In genomic region chr4:129584370-129584769, GRCm38 (mm10) we compare ENCODE assay signal across 8 mouse cellular contexts. TPM values are rescaled to one million over a fixed set of nuclear protein-coding genes. Genes with fewer than 3 reads are reported as not detected.
DNase-seq lines count a peak whose midpoint lies in the region; ATAC-seq and TF ChIP-seq lines count a peak whose summit lies in the region.

No protein-coding gene starts in this region.

- H3K9ac ChIP-seq in hindbrain, postnatal 0 days (replicated peaks; ENCODE audit: low read length): no peak overlapping the region
- no peak overlapping the region; the same call in 1 of the 2 replicates for H3K9ac ChIP-seq in neural tube, embryonic 12.5 days

- peak overlapping the region; percentile 45; the same call in 1 of the 2 replicates for H3K4me3 ChIP-seq in left cerebral cortex, adult 2 months
- H3K4me3 ChIP-seq in cortical plate, adult 2 months (ENCODE audit: insufficient read depth, low read length): 0 out of 2 replicates have a peak overlapping the region, but pooled peaks have one; percentile 35
- H3K4me3 ChIP-seq in hindbrain, postnatal 0 days (ENCODE audit: low read length): peak overlapping the region; percentile 36; the same call in 1 of the 2 replicates
- H3K4me3 ChIP-seq in neural tube, embryonic 12.5 days: no peak overlapping the region
- no peak overlapping the region for H3K4me3 ChIP-seq in cerebellum, adult 2 months (replicated peaks; ENCODE audit: insufficient read depth, low read depth, low read length)

- no peaks in the 10 kb centered on the region for H3K36me3 ChIP-seq in hindbrain, postnatal 0 days (ENCODE audit: insufficient read depth, low read length)
- H3K36me3 ChIP-seq in neural tube, embryonic 12.5 days: no peaks in the 10 kb centered on the region

- H3K27ac ChIP-seq in left cerebral cortex, adult 2 months: no peak overlapping the region
- no peak overlapping the region for H3K27ac ChIP-seq in cortical plate, adult 2 months (ENCODE audit: insufficient read depth, low read length)
- peak overlapping the region; percentile 54; the same call in 1 of the 2 replicates for H3K27ac ChIP-seq in hindbrain, postnatal 0 days
- no peak overlapping the region for H3K27ac ChIP-seq in neural tube, embryonic 12.5 days
- H3K27ac ChIP-seq in cerebellum, adult 2 months (ENCODE audit: insufficient read depth, low read length): no peak overlapping the region

- H3K4me2 ChIP-seq in hindbrain, postnatal 0 days (ENCODE audit: low read depth, low read length): peak overlapping the region; percentile 60
- peak overlapping the region; percentile 65 for H3K4me2 ChIP-seq in neural tube, embryonic 12.5 days (replicated peaks)

- no peak for TF ChIP-seq CTCF in left cerebral cortex, adult 2 months (IDR thresholded peaks at IDR 0.05)
- TF ChIP-seq CTCF in cortical plate, adult 2 months (IDR thresholded peaks at IDR 0.05; ENCODE audit: extremely low read depth, insufficient read depth, low read length): no peak
- TF ChIP-seq CTCF in hindbrain, postnatal 0 days (IDR thresholded peaks at IDR 0.05; ENCODE audit: low read depth): no peak
- no peak for TF ChIP-seq CTCF in cerebellum, adult 2 months (IDR thresholded peaks at IDR 0.05; ENCODE audit: borderline replicate concordance, insufficient read depth, low read depth, low read length)

- 71% methylated on average over 1 of the region's 1 CpGs for WGBS in hindbrain, postnatal 0 days
- 86% methylated on average over 1 of the region's 1 CpGs for WGBS in neural tube, embryonic 12.5 days
- WGBS in cerebellum, adult 2 months: 75% methylated on average over 1 of the region's 1 CpGs

- no peak for ATAC-seq in hindbrain, postnatal 0 days
- ATAC-seq in neural tube, embryonic 12.5 days (ENCODE audit: low FRiP score, low read depth): no peak

- intact Hi-C loops in left cerebral cortex, adult 2 months (cut with DNase I): no loop called here

- DNase-seq in left cerebral cortex, adult 2 months (ENCODE audit: extremely low spot score in 1 of 2, low spot score in 2 of 2): no peak
- DNase-seq in left cerebral cortex, adult 9 months (ENCODE audit: low spot score in 2 of 2): no peak
- no peak for DNase-seq in hindbrain, postnatal 0 days (ENCODE audit: low spot score)
- DNase-seq in gastrocnemius, postnatal 10 days: no peak
- DNase-seq in cerebellum, adult 2 months: no peak
- no peak for DNase-seq in gastrocnemius, postnatal 25 days

- no peaks in the 10 kb centered on the region for H3K27me3 ChIP-seq in hindbrain, postnatal 0 days (ENCODE audit: insufficient read depth, low read length)
- no peaks in the 10 kb centered on the region for H3K27me3 ChIP-seq in neural tube, embryonic 12.5 days (replicated peaks)
- H3K27me3 ChIP-seq in cerebellum, adult 2 months (ENCODE audit: control insufficient read depth, insufficient read depth, low read length): no peaks in the 10 kb centered on the region

- no peak for TF ChIP-seq POLR2A in cortical plate, adult 2 months (IDR thresholded peaks at IDR 0.05; ENCODE audit: extremely low read depth, insufficient read depth, low read length)
- no peak for TF ChIP-seq POLR2A in cerebellum, adult 2 months (IDR thresholded peaks at IDR 0.05; ENCODE audit: borderline replicate concordance, insufficient read depth, low read length)

- H3K4me1 ChIP-seq in cortical plate, adult 2 months (ENCODE audit: control insufficient read depth, insufficient read depth, low read length): no peaks in the 10 kb centered on the region
- H3K4me1 ChIP-seq in hindbrain, postnatal 0 days (ENCODE audit: insufficient read depth, low read length): no peaks in the 10 kb centered on the region
- H3K4me1 ChIP-seq in neural tube, embryonic 12.5 days: peaks cover 12% of the 10 kb centered on the region; the same call in 1 of the 2 replicates
- no peaks in the 10 kb centered on the region for H3K4me1 ChIP-seq in cerebellum, adult 2 months (ENCODE audit: control insufficient read depth, insufficient read depth, low read length)

- no peaks in the 10 kb centered on the region for H3K9me3 ChIP-seq in hindbrain, postnatal 0 days (ENCODE audit: low read length)
- no peaks in the 10 kb centered on the region for H3K9me3 ChIP-seq in neural tube, embryonic 12.5 days

RNA-seq across cellular contexts. Expression of gene Fam167b, which starts 6.0 kb away (rescaled TPM):
- total RNA-seq in left cerebral cortex, adult 2 months (2021): under 1 TPM; 0.40 to 0.77 TPM
- polyA plus RNA-seq in cortical plate, adult 2 months (2012; rRNA removed): 0.98 and 1.2 TPM in 2 replicates
- total RNA-seq in hindbrain, postnatal 0 days (2014; rRNA removed): not detected in 2 replicates
- polyA plus RNA-seq in hindbrain, postnatal 0 days (2015; fragmentation: Nextera tagmentation; extraction: Ambion mirVana): 0.33 and 0.48 TPM in 2 replicates
- 1.5 and 2.2 TPM in 2 replicates for polyA plus RNA-seq in neural tube, embryonic 12.5 days (2016; fragmentation: Nextera tagmentation; extraction: Ambion mirVana)
- total RNA-seq in gastrocnemius, postnatal 10 days (2021): 1 to 10 TPM in 1 of 2 experiments, under 1 TPM in 1; 0.80 to 1.3 TPM
- 0.26 and 0.40 TPM in 2 replicates for polyA plus RNA-seq in cerebellum, adult 2 months (2012; rRNA removed)
- under 1 TPM in 1 of 2 experiments, not detected in 1; 0.31 TPM for total RNA-seq in gastrocnemius, postnatal 25 days (2021)

RNA-seq across cellular contexts. Expression of gene Lck, which starts 10.9 kb away (rescaled TPM):
- total RNA-seq in left cerebral cortex, adult 2 months (2021): 1 to 10 TPM; 2.2 to 2.4 TPM
- polyA plus RNA-seq in cortical plate, adult 2 months (2012; rRNA removed): 2.3 and 3.3 TPM in 2 replicates
- 10.1 and 12.5 TPM in 2 replicates for total RNA-seq in hindbrain, postnatal 0 days (2014; rRNA removed)
- 12.2 and 13.0 TPM in 2 replicates for polyA plus RNA-seq in hindbrain, postnatal 0 days (2015; fragmentation: Nextera tagmentation; extraction: Ambion mirVana)
- 7.8 and 8.0 TPM in 2 replicates for polyA plus RNA-seq in neural tube, embryonic 12.5 days (2016; fragmentation: Nextera tagmentation; extraction: Ambion mirVana)
- total RNA-seq in gastrocnemius, postnatal 10 days (2021): under 1 TPM in 1 of 2 experiments, not detected in 1; 0.59 TPM
- polyA plus RNA-seq in cerebellum, adult 2 months (2012; rRNA removed): 0.92 and 1.00 TPM in 2 replicates
- total RNA-seq in gastrocnemius, postnatal 25 days (2021): under 1 TPM in 1 of 2 experiments, not detected in 1; 0.48 TPM

RNA-seq across cellular contexts. Expression of gene Eif3i, which starts 16.1 kb away (rescaled TPM):
- 100 to 1,000 TPM; 124 to 129 TPM for total RNA-seq in left cerebral cortex, adult 2 months (2021)
- 228 and 229 TPM in 2 replicates for polyA plus RNA-seq in cortical plate, adult 2 months (2012; rRNA removed)
- total RNA-seq in hindbrain, postnatal 0 days (2014; rRNA removed): 364 and 401 TPM in 2 replicates
- polyA plus RNA-seq in hindbrain, postnatal 0 days (2015; fragmentation: Nextera tagmentation; extraction: Ambion mirVana): 231 and 233 TPM in 2 replicates
- 200 and 208 TPM in 2 replicates for polyA plus RNA-seq in neural tube, embryonic 12.5 days (2016; fragmentation: Nextera tagmentation; extraction: Ambion mirVana)
- 100 to 1,000 TPM; 149 to 151 TPM for total RNA-seq in gastrocnemius, postnatal 10 days (2021)
- 231 and 232 TPM in 2 replicates for polyA plus RNA-seq in cerebellum, adult 2 months (2012; rRNA removed)
- 100 to 1,000 TPM; 116 to 129 TPM for total RNA-seq in gastrocnemius, postnatal 25 days (2021)

RNA-seq across cellular contexts. Expression of gene Tmem234, which starts 16.1 kb away (rescaled TPM):
- 10 to 100 TPM; 89.3 to 94.8 TPM for total RNA-seq in left cerebral cortex, adult 2 months (2021)
- 143 and 148 TPM in 2 replicates for polyA plus RNA-seq in cortical plate, adult 2 months (2012; rRNA removed)
- total RNA-seq in hindbrain, postnatal 0 days (2014; rRNA removed): 150 and 182 TPM in 2 replicates
- 216 and 221 TPM in 2 replicates for polyA plus RNA-seq in hindbrain, postnatal 0 days (2015; fragmentation: Nextera tagmentation; extraction: Ambion mirVana)
- polyA plus RNA-seq in neural tube, embryonic 12.5 days (2016; fragmentation: Nextera tagmentation; extraction: Ambion mirVana): 175 and 183 TPM in 2 replicates
- 10 to 100 TPM; 42.3 to 47.0 TPM for total RNA-seq in gastrocnemius, postnatal 10 days (2021)
- 143 and 144 TPM in 2 replicates for polyA plus RNA-seq in cerebellum, adult 2 months (2012; rRNA removed)
- 10 to 100 TPM; 30.5 to 32.3 TPM for total RNA-seq in gastrocnemius, postnatal 25 days (2021)

RNA-seq across cellular contexts. Expression of gene Dcdc2b, which starts 29.7 kb away (rescaled TPM):
- 1 to 10 TPM; 5.7 to 6.2 TPM for total RNA-seq in left cerebral cortex, adult 2 months (2021)
- 11.1 and 11.3 TPM in 2 replicates for polyA plus RNA-seq in cortical plate, adult 2 months (2012; rRNA removed)
- total RNA-seq in hindbrain, postnatal 0 days (2014; rRNA removed): not detected in 2 replicates
- polyA plus RNA-seq in hindbrain, postnatal 0 days (2015; fragmentation: Nextera tagmentation; extraction: Ambion mirVana): 4.1 TPM in 2 replicates
- polyA plus RNA-seq in neural tube, embryonic 12.5 days (2016; fragmentation: Nextera tagmentation; extraction: Ambion mirVana): 3.1 and 3.3 TPM in 2 replicates
- total RNA-seq in gastrocnemius, postnatal 10 days (2021): 1 to 10 TPM in 1 of 2 experiments, under 1 TPM in 1; 0.61 to 2.6 TPM
- polyA plus RNA-seq in cerebellum, adult 2 months (2012; rRNA removed): 8.8 and 10.6 TPM in 2 replicates
- total RNA-seq in gastrocnemius, postnatal 25 days (2021): 1 to 10 TPM in 1 of 2 experiments, under 1 TPM in 1; 0.77 to 1.2 TPM

Comparison
In these comparisons a context has a peak if more than half of its experiments do, and no peak if none do; other contexts are left out.
1. H3K4me3 ChIP-seq: peak in left cerebral cortex, adult 2 months (single experiment), cortical plate, adult 2 months (single experiment) and hindbrain, postnatal 0 days (single experiment); none in neural tube, embryonic 12.5 days (single experiment) and cerebellum, adult 2 months (single experiment).